Mouse (Mus musculus) gonadal fat pad, adult 2 months (tissue): ENCODE measurements around the gene Ucp2. TPM values are rescaled to one million over a fixed set of nuclear protein-coding genes. Genes with fewer than 3 reads are reported as not detected.

Source experiments
- polyA plus RNA-seq: library from polyadenylated mRNA; depleted of rRNA; stranded (reverse); fragments of >200 nt; gene quantifications from 2 replicates; pipeline ENCODE4 v1.2.3, GENCODE M21; 2012; rRNA removed

The Ucp2 gene
- polyA plus RNA-seq, 1 experiment: 511 TPM

Other genes starting within 250 kb of the Ucp2 start
- 0.11 and 0.15 TPM in 2 replicates for gene P4ha3, start 207.8 kb upstream of the Ucp2 start, polyA plus RNA-seq
- 18.4 and 20.1 TPM in 2 replicates for gene C2cd3, start 121.1 kb upstream of the Ucp2 start, polyA plus RNA-seq
- 89.1 and 95.3 TPM in 2 replicates for gene Ppme1, start 121.0 kb upstream of the Ucp2 start, polyA plus RNA-seq
- gene Ucp3, start 20.3 kb upstream of the Ucp2 start, polyA plus RNA-seq: 8.5 and 11.9 TPM in 2 replicates
- 4.1 and 5.7 TPM in 2 replicates for gene Dnajb13, start 21.6 kb downstream of the Ucp2 start, polyA plus RNA-seq
- gene Coa4, start 43.7 kb downstream of the Ucp2 start, polyA plus RNA-seq: 16.9 and 21.3 TPM in 2 replicates
- gene Rab6a, start 114.1 kb downstream of the Ucp2 start, polyA plus RNA-seq: 21.3 and 26.2 TPM in 2 replicates
- gene Mrpl48, start 115.0 kb downstream of the Ucp2 start, polyA plus RNA-seq: 18.6 and 24.7 TPM in 2 replicates
- gene Plekhb1, start 169.1 kb downstream of the Ucp2 start, polyA plus RNA-seq: 27.1 and 35.8 TPM in 2 replicates
- 58.8 and 64.3 TPM in 2 replicates for gene Fam168a, start 213.3 kb downstream of the Ucp2 start, polyA plus RNA-seq